Mouse (Mus musculus) monocyte, adult 5-6 weeks (primary cell): ENCODE data around the gene Proser2. TPM values are rescaled to one million over a fixed set of nuclear protein-coding genes. Genes with fewer than 3 reads are reported as not detected.

Experiments
- ATAC-seq: fragments of 153-309, 156-312 bp; replicated peaks from 2 replicates; pipeline ENCODE4 v1.8.0; 2017; ENCODE audit warnings: mild to moderate bottlenecking; ENCODE audit not compliant: low TSS enrichment, insufficient number of reproducible peaks, severe bottlenecking, poor library complexity, low FRiP score
- total RNA-seq: library from RNA; stranded (forward); fragments of 200-1000, 200-491, 200-594 nt; gene quantifications from 3 replicates; pipeline ENCODE4 v1.2.3, GENCODE M21; 2017

The Proser2 gene
- total RNA-seq, 1 experiment from 2014 or later, result not detected

DNA sequence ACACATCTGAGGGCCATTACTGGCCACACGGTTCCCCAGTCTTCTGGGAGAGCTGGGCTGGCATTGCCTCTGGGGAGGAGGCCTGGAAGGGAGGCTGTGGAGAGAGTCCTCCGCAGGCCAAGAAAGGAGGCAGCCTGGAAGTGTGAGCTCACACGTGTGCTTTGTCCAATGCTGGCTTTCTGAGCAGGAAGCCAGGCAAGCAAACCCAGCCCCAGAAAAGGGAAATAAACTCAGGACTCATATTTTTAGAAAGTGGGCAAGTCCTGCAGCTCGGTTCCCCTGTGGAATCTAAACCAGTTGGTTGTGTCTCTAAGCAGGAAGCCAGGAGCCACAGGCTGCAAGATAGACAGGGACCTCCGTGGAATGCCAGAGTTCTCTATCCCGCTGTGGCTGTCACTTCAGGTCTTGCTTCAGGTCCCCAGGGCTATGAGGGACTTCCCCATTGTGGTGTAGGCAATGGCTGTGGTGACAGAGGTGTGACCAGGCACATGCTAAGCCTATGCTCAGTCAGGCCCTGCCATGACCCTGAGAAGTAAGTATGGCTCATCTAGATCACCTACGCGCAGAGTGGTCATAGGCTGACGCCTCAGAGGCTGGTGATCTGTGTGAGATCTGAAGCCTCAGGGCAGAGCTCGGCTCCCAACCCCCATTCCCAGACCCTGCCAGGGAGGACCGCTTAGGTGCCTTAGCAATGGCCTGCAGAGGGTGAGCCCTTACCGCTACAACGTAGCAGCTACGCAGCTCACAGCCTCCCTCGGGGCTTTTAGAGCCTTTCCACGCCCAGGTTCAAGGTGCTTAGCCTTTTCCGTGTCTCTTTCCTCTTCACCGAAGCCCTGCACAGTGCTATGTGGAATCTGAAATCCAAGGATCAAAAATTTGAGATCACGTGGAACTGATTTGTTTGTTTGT, 44.1 kb downstream of the Proser2 start:
- ATAC-seq, result peak; percentile 63

DNA sequence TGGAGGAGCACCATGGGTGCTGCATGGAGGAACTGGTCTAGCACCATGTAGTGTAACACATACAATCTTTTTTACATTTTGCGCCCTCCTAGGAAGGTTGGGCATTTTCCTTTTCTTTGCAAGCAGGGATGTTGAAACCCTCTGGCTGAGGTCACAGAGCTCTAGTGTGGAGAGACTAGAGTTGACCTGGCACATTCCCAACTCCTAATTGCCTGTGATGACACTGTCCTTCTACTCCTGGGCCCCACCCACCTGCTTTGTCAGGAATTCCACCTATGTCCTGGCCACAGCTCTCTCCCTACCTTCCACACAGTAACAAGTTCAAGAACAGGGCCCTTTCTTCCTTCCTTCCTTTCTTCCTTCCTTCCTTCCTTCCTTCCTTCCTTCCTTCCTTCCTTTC, 46.3 kb downstream of the Proser2 start:
- no peak for ATAC-seq

DNA sequence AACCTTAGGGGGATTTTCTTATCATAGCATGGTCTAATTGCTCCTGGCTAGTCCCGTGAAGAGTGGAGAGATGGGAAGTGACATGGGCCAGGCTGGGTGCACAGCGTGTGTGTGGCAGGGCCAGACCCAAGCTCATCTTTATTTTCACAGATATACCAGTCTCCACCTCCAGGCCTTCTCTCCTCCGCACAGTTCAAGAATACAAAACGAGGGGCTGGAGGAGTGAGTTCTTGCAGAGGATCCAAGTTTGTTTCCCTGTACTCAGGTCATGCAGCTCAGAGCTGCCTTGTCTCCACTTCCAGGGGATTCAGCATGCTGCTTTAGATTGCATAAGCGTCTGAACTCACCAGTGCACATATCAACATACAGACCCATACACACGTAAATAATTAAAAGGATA, 47.4 kb downstream of the Proser2 start:
- no peak for ATAC-seq

DNA sequence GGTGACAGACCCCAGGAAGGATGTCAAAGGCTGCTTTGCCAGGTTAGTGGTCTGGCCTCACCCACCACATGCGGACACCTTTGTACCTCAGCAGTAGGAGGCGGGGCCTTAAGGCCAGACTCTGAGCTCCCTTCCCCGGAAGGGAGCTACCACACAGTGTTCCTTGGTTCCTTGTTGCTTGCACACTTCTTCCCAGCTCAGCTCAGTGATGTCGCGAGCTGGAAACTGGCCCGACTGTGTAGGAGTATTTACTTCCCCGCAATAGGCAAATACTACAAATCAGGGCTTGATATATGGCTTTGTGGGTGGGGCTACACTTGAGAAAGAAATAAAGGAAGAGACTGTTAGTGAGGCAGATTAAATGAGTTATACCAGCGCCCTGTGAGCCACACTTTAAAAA, 48.9 kb downstream of the Proser2 start:
- no peak for ATAC-seq

DNA sequence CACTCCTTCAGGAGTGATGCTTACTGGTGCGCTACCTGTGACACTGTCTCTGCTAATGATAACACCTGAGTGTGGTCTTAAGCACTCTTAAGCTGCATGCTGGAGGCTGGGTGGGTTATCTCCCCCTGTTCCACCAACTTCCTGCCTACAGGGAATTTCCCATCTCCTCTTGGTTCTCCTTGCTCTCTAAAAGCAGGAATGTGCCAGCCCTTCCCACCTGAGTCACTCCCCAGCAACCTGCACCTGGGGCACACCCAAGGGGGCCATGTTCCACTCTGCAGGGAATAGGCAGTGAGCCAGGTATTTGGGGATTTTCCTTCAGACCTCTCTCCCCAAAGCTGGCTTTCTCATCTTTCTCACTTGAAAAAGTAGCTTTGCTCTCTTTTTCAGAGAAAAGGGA, 50.0 kb downstream of the Proser2 start:
- ATAC-seq, result no peak

DNA sequence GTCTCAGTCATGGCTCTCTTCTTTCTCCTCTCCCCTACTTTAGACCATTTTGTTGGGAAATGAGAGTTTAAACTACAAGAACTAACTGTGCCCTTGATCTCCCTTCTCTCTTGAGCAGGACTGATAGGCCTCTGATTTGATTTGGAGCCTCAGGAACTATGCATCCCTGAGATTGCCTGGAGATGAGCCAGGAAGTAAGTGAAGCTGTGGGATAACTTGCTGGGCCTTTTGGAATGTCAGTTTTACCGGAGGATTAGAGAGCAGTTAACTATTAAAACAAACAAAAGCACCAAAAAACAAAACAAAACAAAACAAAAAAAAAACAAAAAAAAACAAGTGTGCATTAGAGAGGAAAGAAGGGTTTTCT, 54.5 kb downstream of the Proser2 start:
- no peak for ATAC-seq

DNA sequence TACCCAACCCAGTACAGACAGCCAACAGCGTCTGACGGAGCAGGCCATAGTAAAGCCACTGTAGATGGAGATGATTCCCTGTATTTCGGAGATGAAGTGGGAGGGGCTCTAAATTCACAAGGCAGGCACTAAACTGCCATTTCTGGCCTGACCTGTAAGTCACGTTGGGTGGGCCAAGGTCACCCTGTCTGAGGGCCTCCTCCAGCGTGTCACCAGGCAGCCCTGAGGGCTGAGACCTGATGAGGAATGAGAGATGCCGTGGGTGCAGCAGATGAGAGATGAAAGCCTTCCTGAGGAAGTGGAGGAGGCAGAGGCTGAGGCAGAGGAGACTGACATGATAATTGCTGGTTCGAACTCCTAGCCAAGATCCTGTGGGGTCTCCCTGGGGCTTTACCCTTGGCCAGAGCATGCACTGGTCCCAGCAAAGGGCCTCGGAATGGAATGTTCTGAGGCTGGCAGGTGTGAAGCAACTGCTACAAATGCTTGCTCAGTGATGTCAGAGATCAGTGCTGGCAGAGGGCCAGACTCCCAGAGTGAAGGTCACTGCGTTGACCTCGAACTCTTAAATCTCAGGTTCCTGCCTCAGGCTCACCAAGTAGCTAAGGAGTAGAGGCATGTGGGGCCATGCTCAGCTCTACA, 55.0 kb downstream of the Proser2 start:
- ATAC-seq, result no peak

DNA sequence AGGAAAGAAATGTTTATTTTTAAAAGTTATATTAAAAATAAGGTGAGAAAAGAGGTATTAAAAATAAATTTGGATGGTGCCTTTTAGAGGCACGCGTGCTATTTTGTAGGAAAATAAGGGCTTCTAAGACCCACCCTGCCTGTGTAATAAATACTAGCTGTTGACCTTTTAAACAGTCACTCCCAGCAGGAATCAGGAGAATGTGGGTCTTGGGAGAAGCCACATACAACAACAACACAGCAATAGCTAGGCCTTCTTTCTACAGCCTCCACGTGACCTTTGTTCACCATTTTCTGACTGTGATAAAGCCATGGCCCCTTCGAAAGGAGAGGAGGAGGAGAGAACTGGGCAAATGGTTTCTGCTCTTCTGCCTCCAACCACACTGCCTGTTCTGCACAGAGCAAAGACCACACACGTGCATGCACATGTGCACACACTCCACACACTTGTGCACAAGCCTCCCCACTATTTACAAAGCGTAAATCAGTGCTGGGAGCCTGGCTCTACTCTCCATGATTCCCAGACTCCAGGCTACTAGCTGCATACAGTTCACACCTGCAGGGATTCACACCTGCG, 57.2 kb downstream of the Proser2 start:
- ATAC-seq, result no peak

DNA sequence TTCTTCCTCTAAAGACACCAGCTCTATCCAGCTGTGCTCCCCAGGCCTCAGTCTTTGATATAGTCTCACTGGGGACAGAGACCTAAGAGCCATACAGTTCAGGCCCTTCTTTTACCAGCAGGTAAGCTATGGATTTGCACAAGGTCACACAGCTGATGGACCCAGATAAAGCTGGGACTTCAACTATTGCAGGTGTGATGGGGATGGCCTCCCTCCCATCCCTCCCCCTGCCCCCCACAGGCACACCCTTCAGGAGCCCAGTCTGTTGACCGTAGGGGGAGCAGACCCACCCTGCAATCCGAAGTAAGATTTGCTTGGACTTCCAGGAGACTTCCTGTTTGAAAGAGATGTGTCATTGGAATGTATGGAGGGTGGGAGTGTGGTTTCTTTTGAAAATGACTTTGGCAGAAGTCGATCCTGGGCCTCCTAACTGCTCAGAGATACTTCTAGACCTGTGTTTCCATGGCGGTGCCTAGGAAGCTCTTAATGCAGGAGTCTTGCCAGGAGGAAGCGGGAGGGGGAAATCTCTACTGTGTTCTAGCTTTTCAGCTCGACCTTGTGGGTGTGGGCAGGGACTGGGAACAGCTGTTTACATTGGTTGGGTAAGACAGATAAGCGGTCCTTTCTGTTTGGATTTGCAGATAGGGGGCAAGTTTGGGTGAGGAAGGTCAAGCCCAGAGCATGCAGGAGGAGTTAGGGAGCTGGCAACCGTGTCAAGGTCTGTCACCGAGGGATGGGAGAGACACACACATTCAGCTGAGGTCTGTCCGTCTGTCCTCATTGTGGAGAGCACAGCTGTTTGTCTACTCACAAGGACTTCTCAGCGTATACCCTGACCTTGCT, 58.2 kb downstream of the Proser2 start:
- no peak for ATAC-seq

DNA sequence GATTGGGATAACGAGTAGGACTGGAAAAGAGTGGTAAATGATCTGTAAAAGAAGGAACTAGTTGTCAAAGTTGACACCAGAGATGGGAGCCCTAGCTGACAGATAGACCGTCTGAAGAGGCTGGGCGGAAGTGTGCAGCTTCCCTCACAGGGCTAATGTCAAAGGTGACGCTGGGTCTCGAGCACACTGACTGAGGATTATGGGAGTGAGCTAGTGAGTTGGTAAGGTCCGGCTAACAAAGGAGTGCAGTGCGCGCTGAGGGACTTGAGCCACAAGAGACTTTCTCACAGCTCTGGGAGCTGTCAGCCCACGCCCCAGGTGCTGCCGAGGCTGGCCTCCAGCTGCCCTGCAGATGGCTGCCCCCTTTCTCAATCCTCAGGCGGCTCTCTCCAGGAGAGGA, 59.1 kb downstream of the Proser2 start:
- ATAC-seq, result no peak

DNA sequence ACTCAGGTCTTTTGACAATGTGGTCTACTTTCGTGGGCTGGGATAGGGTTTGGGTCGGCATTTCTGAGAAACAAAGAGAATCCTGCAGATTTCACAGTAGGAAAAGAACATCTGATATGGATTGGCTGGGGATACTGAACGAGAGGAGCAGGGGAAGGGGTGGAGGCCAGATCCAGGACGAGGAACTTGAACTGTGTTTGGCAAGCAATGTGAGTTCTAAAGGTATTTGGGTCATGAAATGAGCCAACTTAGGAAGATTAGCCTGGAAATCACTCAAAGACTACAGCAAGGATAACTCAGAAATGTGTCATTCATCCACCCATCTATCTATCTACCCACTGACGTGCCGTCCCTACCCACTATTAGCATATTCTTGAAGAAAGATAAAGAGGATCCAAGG, 62.7 kb downstream of the Proser2 start:
- ATAC-seq, result no peak

DNA sequence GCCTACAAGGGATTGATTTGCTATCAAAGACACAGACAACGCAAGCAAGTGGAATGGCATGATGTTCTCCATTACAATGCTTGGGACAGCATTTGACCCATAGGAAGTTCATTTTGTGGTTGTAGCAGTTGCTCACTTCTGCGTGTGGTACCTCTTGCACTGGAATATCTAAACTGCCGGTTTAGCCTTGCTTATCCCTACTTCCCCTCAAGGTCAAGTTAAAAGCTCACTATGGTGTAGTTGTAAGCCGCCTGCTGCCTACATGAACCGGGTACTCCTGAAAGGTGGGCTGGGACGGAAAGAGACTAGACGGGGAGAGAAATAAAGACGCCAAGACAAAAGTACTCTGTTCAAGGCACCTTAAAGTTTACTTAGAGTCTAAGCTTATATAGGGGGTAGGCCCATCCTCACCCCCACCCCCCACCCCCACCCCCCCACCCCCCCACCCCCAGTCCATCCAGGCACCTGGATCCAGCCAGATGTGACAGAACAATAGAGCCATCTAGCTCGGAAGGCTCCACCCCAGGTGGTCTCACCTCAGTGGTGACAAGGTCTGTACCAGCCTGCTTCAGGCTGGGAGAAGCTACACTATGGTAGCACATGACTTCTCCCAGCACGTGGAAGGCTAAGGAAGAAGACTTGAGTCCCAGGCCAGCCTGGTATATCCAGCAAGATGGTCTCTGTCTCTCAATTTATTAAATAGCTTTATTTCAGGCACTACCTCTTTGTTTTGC, 69.8 kb downstream of the Proser2 start:
- no peak for ATAC-seq

DNA sequence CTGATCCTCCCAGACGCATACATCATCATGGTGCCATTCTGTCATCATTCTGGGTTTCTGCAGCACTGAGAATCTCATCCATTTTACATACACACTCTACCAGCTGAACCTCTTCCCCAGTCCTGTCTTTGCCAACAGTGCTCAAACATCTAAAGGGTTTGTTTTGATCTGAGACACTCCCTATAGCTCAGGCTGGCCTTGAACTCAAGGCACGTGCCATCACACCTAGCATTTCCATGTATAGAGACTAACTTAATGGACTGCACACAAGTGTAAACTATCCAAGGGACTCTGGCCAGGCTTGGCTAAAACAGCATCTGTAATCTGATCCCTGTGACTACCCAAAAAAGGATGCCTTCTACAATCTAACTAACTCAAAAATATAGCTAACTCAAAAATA, 70.7 kb downstream of the Proser2 start:
- no peak for ATAC-seq

DNA sequence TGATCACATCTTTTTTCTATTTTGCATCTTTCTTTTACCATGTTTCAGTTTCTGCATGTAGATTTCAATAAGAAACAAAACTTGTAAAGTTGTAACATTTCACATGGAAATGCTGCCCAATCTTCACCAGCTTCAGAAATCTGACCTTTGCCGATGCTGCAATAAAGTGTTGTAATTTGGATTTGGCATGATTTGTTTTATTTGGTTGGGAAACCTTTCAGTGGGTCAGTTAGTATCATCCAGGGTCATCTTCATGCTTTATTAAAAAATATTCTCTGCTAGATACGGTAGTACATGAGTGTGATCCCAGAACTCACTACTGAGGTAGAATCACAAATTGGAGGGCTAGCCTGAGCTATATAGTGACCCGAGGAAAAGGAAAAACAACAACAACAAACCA, 73.5 kb downstream of the Proser2 start:
- ATAC-seq, result no peak

DNA sequence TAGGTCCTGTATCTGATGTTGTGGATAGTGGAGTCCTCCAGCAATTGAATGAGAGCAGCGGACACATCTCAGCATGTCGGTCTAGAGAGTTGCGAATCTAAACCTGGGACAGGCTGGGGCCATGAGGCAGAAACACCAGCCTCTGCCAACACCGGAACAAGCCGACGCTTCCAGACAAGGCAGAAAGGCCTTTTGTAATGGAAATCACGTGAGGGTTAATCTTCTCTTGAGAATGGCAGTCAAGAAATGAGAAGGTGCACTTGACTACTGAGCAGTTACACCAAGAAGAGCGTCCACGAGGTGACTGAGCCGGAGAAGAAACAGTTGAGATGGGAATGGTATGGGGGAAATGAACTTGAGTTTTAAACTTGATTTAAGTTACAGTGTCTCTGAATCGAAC, 74.5 kb downstream of the Proser2 start:
- no peak for ATAC-seq

DNA sequence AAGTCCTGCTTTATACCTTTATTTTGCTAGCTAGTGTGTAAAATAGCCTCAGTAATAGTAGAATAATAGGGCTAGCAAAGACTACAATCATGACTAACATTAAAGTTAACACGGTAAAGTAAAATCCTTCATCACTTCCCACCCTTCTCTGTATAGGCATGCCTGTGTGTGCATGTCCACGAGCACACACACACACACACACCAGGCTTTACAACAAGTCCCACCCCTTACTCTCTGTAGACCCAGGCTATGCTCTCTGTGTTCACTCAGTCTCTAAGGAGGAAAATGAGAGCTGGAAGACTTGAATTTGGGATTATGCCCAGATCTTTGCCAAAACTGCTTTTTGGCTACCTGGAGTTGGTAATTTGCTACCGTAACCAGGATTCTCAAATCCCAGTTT, 81.0 kb downstream of the Proser2 start:
- no peak for ATAC-seq

DNA sequence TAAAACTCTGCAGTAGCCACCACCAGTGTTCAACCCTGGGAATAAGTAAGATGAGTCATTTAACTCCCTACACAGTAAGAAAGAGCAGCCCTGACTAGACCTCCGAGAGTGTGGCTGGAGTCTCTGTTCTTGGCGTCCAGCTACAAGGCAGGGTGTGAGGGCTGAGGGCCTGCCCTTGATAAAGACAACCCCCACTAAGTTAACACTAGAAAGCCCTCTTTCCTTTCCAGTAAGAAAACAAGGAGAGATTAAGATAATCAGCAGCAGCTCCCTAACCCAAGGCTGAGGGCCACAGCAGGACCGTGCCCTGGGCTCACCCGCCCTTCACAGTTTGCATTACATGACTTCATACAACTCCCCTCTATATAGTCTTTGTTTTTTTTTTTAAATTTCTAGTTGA, 81.4 kb downstream of the Proser2 start:
- ATAC-seq, result no peak
